Mouse (Mus musculus): Measurements from ENCODE around the gene Mttp.

Mttp gene

DNA sequence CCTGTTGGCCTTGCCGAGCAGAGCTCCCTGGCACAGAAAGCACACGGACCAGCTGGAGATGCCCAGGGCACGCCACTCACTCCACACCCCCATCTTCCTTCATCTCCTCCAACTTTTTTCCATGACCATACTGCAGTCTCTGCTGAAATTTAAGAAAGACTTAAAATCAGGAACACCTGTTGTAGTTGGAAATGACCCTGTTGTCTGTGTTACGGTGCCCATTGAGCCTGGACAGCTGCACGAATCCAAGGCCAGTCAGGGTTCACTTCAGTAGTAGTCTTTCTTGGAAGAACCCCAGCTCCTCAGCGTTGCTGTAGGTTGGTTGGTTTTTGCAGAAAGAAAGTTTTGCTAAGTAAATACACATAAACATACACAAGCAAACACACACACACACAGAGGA, 95.2 kb downstream of the Mttp start:
- DNase-seq = no peak

DNA sequence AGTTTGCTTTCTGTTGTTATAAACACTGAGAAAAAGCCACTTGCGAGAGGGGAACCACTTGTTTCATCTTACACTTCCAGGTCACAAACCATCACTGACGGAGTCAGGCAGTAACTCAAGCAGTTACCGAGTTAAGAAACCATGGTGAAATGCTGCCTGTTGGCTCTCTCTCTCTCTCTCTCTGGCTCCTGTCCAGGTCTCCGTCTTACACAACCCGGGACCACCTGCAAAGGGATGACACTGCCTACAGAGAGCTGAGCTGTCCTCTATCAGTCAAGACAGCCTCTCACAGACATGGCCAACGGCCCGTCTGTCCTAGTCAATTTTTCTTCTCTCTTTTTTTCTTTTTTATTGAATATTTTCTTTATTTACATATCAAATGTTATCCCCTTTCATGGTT, 101.5 kb downstream of the Mttp start:
- no peak for DNase-seq

DNA sequence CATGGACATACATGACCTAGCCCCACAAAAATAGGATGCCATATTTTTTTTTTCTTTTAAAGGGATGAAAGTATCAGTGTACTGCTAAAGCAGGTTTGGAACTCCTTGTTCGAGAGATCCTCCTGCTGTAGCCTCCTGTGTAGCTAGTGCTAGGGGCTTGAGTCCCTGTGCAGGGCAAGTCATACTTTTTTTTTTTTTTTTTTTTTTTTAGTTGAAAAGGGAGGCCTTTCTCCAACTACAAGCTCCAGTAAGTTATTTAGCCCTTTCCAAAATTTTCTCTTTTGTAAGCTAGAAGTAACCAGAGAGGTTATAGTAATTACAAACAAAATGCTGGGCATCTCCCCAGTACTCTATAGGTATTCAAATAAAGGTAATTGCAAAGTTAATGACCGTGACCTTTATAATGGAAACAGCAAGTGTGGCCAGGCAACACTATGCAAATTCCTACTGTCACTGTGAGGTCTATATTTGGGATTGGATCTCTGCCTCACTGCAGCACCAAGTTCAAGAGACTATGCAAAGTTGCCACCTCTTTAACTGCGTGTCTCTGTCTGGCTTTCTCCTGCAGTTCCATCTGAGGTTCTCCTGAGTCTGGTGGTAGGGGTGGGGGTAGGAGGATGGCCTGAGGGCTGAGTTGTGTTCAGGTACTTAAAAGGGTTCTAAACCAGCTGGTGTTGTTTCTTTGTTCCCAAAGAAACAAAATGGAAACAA, 103.0 kb downstream of the Mttp start:
- DNase-seq = no peak

DNA sequence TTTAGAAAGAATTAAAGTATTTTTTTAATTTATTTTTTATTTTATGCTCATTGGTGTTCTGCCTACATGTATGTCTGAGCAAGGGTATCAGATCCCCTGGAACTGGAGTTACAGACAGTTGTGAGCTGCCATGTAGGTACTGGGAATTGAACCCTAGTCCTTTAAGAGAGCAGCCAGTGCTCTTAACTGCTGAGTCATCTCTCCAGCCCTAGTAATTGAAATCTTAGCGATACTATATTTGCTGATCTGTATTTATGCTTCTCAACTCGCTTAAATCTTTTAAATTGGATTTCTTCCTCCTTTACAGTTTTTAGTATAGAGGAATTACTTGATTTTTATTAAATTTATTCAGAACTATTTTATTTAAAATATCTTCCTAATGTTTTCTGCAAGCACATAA, 103.8 kb downstream of the Mttp start:
- DNase-seq = no peak

Measured in cerebellum, adult 18-20 months (tissue).